Comparison of ENCODE assay signal across 15 mouse cellular contexts in genomic region chr14:22586281-22586680, GRCm38 (mm10).
"Had no signal": no experiment of that assay in that cellular context is flagged by ENCODE, and none has a peak within 500 bp of the region (broad histone marks: within the 10 kb centered on the region; RNA-seq: fewer than 3 reads in every experiment).

No protein-coding gene starts in this region.

- H3K36me3 ChIP-seq: limb, embryonic 13.5 days; liver, embryonic 15.5 days; lung, embryonic 15.5 days; midbrain, embryonic 12.5 days; stomach, embryonic 15.5 days had no signal

- H3K4me2 ChIP-seq: limb, embryonic 13.5 days; liver, embryonic 15.5 days; lung, embryonic 15.5 days; midbrain, embryonic 12.5 days; stomach, embryonic 15.5 days had no signal

- H3K27ac ChIP-seq: layer of hippocampus, adult 2 months; limb, embryonic 13.5 days; liver, embryonic 15.5 days; lung, embryonic 15.5 days; macrophage; midbrain, embryonic 12.5 days; stomach, embryonic 15.5 days had no signal

- H3K27me3 ChIP-seq: liver, embryonic 15.5 days; lung, embryonic 15.5 days; megakaryocyte, embryonic 14.5 days; stomach, embryonic 15.5 days had no signal

- H3K9me3 ChIP-seq: limb, embryonic 13.5 days; liver, embryonic 15.5 days; lung, embryonic 15.5 days; megakaryocyte, embryonic 14.5 days; midbrain, embryonic 12.5 days; stomach, embryonic 15.5 days had no signal

- H3K4me1 ChIP-seq: liver, embryonic 15.5 days; megakaryocyte, embryonic 14.5 days; midbrain, embryonic 12.5 days had no signal

- DNase-seq: kidney, adult 18-20 months; kidney, postnatal 10 days; kidney, postnatal 4 days; left cerebral cortex, postnatal 4 days; lung, postnatal 14 days; spleen, adult 18-20 months; thymus, postnatal 4 days had no signal

- H3K9ac ChIP-seq: limb, embryonic 13.5 days; liver, embryonic 15.5 days; lung, embryonic 15.5 days; midbrain, embryonic 12.5 days; stomach, embryonic 15.5 days had no signal

- H3K4me3 ChIP-seq: layer of hippocampus, adult 2 months; limb, embryonic 13.5 days; liver, embryonic 15.5 days; lung, embryonic 15.5 days; megakaryocyte, embryonic 14.5 days; midbrain, embryonic 12.5 days; stomach, embryonic 15.5 days had no signal
